Mouse (Mus musculus) adrenal gland, postnatal 10 days (tissue): ENCODE results near the gene Tnfsf10. TPM values are rescaled to one million over a fixed set of nuclear protein-coding genes. Genes with fewer than 3 reads are reported as not detected.

Source experiments
- DNase-seq: peaks from one replicate; pipeline ENCODE4 v3.0.0; 2021; ENCODE audit warnings: mixed read lengths
- total RNA-seq, 2 experiments: library from RNA; stranded (reverse); gene quantifications; 2 replicates each; pipeline ENCODE4 v1.2.3; 2021

Tnfsf10 gene
- total RNA-seq, 2 experiments from 2014 or later, result 8.0 to 15.0 TPM

GRCm38 (mm10) chr3:27302339-27303022 lies 14.3 kb upstream of the Tnfsf10 start:
- DNase-seq, result no peak

- no peak for DNase-seq
Measured at GRCm38 (mm10) chr3:27306815-27307214, 10.0 kb upstream of the Tnfsf10 start.

- peak; percentile 8 for DNase-seq
Measured at GRCm38 (mm10) chr3:27310973-27311372, 5.9 kb upstream of the Tnfsf10 start.

- no peak for DNase-seq
Measured at GRCm38 (mm10) chr3:27311475-27311874, 5.4 kb upstream of the Tnfsf10 start.

- no peak for DNase-seq
Measured at GRCm38 (mm10) chr3:27314506-27315164, 2.2 kb upstream of the Tnfsf10 start.

- DNase-seq, result peak; percentile 3
Measured at GRCm38 (mm10) chr3:27317288-27318024, 628 bp downstream of the Tnfsf10 start.

- no peak for DNase-seq
Measured at GRCm38 (mm10) chr3:27319650-27320049, 2.8 kb downstream of the Tnfsf10 start.

GRCm38 (mm10) chr3:27320613-27321495 lies 4.0 kb downstream of the Tnfsf10 start:
- peak; percentile 18 for DNase-seq

- DNase-seq, result no peak
Measured at GRCm38 (mm10) chr3:27322591-27322990, 5.8 kb downstream of the Tnfsf10 start.

GRCm38 (mm10) chr3:27323551-27323950 lies 6.7 kb downstream of the Tnfsf10 start:
- no peak for DNase-seq

GRCm38 (mm10) chr3:27326633-27327191 lies 9.9 kb downstream of the Tnfsf10 start:
- no peak for DNase-seq

GRCm38 (mm10) chr3:27330706-27331105 lies 13.9 kb downstream of the Tnfsf10 start:
- DNase-seq, result no peak

GRCm38 (mm10) chr3:27338437-27338836 lies 21.6 kb downstream of the Tnfsf10 start:
- DNase-seq, result peak; percentile 56

GRCm38 (mm10) chr3:27338887-27339286 lies 22.1 kb downstream of the Tnfsf10 start:
- no peak for DNase-seq

- DNase-seq, result no peak
Measured at GRCm38 (mm10) chr3:27340757-27341156, 23.9 kb downstream of the Tnfsf10 start.

- no peak for DNase-seq
Measured at GRCm38 (mm10) chr3:27342462-27342861, 25.6 kb downstream of the Tnfsf10 start.

GRCm38 (mm10) chr3:27345526-27345925 lies 28.7 kb downstream of the Tnfsf10 start:
- DNase-seq, result peak; percentile 59

- no peak for DNase-seq
Measured at GRCm38 (mm10) chr3:27348462-27348861, 31.6 kb downstream of the Tnfsf10 start.

- peak; percentile 56 for DNase-seq
Measured at GRCm38 (mm10) chr3:27351105-27351504, 34.3 kb downstream of the Tnfsf10 start.

- DNase-seq, result no peak
Measured at GRCm38 (mm10) chr3:27359100-27359720, 42.4 kb downstream of the Tnfsf10 start.

- peak; percentile 67 for DNase-seq
Measured at GRCm38 (mm10) chr3:27370125-27370524, 53.3 kb downstream of the Tnfsf10 start.
